Mouse (Mus musculus) small intestine, adult 2 months (tissue): Measurements from ENCODE around the gene Nckipsd.

ENCODE experiments used
- CTCF ChIP-seq: fragments of 200-500 bp; IDR thresholded peaks from 2 replicates; pipeline ENCODE4 v1.5.1; 2012; ENCODE audit warnings: low read depth, mild to moderate bottlenecking, control low read depth, inconsistent platforms, low read length, moderate library complexity, mixed read lengths; ENCODE audit not compliant: insufficient replicate concordance, insufficient read length; ENCODE audit errors: extremely low read depth
- POLR2A ChIP-seq: fragments of 200-500 bp; IDR thresholded peaks from 2 replicates; pipeline ENCODE4 v1.6.1; 2012; ENCODE audit warnings: low read depth, mild to moderate bottlenecking, control low read depth, inconsistent platforms, low read length, moderate library complexity

DNA sequence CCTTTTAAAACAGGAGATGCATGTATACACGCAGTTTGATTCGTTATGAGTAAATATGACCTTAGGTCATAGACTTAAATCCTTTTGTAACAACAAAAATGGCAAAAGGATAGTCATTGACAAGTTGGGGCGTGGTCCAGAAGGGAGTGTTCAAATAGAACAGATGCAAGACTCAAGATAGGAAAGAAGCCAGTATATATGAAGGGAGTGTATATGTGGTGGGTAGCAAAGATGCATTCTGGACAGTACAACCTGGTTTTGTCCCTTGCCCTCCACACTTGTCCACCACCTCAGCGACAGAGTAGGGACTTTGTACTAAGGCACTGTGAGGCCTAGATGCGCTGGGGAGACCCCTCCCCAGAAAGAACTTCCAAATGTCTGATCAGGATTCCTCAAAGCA, 494 bp upstream of the Nckipsd start:
- TF ChIP-seq POLR2A, result 0 out of 2 replicates have a peak, but pooled peaks have one; percentile 0
- no peak for TF ChIP-seq CTCF
